Mouse (Mus musculus) heart, adult 9 months (tissue): ENCODE data around the gene Zfp68.
"Not testable (repeated sequence)": the region's sequence is repeated elsewhere in the genome, so short reads cannot be mapped to it uniquely, and the experiment has no call there.

Experiments
- DNase-seq, 2 experiments: peaks; one replicate each; pipeline ENCODE4 v3.0.0; 2022; ENCODE audit warnings: low spot score in 2 of 2

The Zfp68 gene

DNA sequence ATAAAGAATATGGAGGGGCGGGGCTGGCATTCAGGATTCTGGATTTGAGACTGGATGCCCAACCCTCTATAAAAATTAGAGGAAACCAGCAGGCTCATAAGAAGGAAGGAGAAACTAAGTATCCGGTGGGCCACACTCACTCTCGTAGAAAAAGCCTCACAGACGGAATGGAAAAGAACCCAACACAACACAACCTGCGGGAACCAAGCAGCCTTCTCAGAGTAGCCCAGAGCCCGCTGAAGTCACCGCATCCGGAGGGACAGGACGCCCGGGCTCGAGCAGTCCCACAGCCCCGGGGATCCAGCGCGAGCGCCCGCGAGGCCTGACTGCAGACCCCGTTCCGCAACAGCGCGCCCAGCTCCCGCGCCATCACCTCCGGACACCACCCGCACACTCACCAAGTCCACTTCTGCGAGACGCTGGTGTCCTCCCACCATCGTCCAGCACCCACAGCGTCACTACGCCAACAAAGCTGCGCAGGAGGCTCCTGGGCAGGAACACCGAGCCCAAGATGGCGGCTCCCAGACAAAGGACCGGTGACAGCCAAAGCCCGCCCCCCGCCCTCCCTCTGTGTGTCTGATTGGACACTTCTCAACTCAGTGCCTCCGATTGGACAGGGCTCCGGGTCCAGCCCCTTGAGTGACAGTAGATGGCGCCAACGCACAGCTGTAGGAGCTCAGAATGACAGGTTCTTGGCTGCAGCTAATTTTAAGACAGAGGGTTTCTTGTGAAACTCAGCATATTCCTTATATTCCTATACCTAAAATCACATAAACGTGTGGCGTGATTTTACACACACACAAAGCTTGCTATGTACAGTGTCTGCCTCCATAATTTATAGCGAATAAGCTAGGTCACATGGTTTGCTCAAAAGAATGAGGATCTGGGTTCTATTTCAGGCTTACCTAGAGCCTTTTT lies at the start of gene Zfp68:
Zfp68 (minus strand) TSS at position 551 of the 918 bp plus-strand sequence.
- DNase-seq: peak; percentile 94 to 95

DNA sequence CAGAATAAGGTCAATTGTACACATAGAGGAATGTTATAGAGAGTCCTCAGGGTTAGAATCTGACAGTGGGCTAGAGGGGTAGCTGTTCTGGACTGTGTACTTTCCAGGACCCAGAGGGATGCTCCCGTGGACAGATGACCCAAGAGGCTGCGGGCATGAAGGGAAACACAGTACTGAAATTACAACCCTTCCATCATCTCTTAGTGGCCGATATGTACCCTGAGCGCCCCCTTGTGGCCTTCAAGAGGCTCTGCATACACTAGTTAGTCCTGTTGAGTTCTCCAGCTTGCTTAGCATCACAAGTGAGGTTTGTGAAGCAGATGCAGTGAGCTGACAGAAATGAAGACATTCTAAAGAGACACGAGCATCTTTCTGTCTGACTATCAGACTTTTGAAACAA lies 39.4 kb upstream of the Zfp68 start:
- peak in 1 of 2 experiments; percentile 11 for DNase-seq

DNA sequence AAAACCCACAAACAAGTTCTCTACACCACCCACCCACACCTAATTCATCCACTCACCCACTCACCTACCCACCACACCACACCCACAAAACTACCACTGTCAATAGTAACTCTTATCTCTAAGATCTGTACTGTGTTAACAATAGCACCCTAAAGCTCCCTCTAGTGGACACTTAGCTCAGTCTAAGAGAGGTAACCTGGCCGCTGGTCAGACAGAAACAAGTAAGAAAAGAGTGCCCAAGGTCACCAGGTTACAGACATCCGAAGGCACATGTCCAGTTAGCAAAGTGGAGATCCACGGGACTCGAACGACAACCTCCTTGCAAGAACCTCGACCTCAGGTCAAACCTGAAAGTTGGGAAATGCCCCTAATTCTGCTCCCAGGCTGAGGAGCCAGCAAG lies 38.3 kb upstream of the Zfp68 start:
- DNase-seq: peak; percentile 10 to 28

- no peak for DNase-seq
These were observed 37.8 kb upstream of the Zfp68 start for GRCm38 (mm10) chr5:138657407-138657806.

GRCm38 (mm10) chr5:138656477-138657156 lies 37.1 kb upstream of the Zfp68 start:
- DNase-seq: peak in 1 of 2 experiments; percentile 6

- DNase-seq: no peak
These were observed 33.4 kb upstream of the Zfp68 start for GRCm38 (mm10) chr5:138652911-138653310.

GRCm38 (mm10) chr5:138641761-138642160 lies 22.2 kb upstream of the Zfp68 start:
- DNase-seq: no peak

DNA sequence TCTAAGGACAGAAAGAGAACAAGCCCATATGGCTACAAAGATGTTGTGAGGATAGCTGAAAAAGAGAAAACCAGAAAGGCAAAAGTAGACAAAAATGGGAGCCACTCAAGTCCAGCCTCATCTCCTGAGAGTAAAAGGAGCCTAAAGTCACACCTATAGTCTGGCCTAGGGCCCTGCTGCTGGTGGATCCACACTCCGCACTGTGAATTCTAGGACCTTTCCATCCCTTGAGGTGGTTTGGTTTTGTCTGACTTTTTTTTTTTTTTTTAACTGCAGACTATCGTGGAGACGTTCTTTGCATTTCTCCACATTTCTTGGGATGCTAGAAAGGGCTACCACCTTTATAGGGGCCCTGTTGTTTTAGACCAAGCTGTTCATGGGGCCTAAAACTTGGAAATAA lies 21.5 kb upstream of the Zfp68 start:
- DNase-seq: no peak

DNA sequence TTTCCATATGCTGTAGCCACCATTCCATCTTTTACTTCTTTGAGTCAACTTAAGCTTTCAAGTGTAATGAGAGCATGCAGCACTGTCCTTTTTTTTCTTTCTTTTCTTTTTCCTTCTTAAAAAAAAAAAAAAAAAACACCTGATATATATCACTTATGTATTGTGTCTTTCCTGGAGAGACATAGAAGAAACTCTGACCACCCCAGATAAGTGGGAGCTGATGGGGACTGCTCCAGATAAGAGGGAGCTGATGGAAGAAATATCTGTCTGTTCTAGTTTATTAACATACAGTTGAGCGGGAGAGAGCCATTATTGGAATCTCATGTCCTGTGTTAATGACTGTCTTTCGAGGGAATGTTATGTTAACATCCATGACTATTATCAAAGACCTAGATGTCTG lies 16.9 kb upstream of the Zfp68 start:
- no peak for DNase-seq

GRCm38 (mm10) chr5:138623478-138623875 lies 3.9 kb upstream of the Zfp68 start:
- no peak for DNase-seq

DNA sequence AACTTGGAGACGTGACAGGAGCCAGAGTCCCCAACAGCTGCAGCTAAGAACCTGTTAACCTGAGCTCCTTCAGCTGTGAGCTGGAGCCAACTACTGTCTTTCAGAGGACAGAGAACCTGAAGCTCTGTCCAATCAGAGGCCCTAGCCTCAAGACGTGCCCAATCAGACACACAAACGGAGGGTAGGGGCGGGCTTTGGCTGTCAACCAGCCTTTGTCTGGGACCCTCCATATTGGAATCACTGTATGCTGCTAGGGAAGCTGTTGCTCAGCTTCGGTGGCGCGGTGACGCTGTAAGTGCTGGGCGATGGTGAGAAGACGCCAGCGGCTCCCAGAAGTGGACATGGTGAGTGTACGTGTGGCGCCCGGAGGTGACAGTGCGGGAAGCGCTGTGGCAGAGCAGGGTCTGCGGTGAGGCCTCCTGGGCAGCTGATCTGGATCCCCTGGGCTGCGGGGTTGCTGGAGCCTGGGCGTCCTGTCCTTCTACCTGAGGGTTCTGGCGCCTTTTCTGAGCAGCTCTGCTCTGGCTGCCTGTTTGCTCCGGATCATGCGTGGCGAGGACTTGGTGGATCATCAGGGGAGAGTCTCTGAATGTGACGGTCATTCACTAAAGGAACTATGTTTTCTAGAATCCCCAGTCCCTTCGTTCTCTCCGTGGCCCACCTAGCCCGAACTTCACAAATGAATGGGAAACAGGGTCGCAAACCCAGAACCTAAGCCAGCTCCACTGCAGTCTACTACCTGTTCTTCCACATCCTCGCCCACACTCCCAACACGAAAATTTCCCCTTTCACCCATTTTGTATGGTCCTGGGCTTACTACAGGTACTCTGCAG lies 3.3 kb upstream of the Zfp68 start, which contains the start of gene A430033K04Rik:
A430033K04Rik (plus strand) TSS at position 215 of the 833 bp plus-strand sequence.
- DNase-seq: peak; percentile 96

DNA sequence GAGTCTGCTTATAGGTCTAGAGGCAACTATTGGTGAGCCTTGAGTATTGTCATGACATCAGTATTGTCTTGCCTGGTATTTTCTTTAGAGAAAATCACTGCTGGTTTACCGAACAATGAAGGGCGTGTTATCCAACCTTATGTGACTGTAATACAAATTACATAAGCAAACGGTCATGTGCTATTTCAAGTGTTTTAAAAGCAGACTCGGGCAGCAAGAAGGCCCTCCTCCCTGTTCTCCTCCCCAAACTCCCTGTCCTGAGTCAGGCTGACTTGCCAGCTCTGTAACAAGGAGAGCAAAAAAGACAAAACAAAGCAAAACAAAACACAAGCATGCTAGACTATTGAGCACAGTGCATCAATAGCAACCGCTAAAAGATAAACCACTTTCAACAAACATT lies 1.3 kb upstream of the Zfp68 start:
- peak in 1 of 2 experiments; percentile 13 for DNase-seq

DNA sequence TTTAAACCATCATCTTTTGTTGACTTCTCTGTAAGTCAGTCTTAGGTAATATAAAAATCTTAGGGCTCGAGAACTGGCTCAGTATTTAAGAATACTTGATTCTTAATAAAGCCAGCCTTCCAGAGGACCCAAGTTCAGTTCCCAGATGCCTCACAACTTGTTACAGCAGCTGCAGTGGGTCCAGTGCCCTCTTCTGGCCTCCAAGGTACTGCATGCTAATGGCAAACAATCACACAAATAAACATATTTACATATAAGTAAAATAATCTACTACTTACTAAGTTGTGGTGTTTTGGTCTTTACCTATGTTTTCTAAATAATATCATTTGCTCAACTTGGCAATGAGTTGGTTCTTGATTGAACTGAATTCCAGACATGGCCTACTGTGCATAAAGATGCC lies 1.2 kb downstream of the Zfp68 start:
- no peak for DNase-seq

DNA sequence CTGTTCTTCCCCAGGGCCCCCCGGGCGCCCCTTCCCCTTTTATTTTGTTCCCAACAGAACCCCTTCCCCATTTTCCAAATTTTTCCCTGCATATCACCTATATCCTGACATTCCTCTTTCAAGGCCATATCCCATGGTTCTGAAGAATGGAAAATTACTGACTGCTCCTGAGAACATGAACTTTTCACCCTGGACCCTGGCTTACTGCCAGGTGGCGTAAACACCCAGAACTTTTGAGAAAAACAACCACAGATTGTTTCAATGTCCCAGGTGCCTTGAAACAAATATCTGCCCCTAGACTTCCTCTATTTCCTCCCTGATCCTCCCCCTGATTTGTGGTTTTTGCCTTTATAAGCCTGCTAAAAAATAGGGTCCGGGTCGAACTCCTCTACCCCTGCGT lies 32.2 kb downstream of the Zfp68 start:
- DNase-seq: no peak

DNA sequence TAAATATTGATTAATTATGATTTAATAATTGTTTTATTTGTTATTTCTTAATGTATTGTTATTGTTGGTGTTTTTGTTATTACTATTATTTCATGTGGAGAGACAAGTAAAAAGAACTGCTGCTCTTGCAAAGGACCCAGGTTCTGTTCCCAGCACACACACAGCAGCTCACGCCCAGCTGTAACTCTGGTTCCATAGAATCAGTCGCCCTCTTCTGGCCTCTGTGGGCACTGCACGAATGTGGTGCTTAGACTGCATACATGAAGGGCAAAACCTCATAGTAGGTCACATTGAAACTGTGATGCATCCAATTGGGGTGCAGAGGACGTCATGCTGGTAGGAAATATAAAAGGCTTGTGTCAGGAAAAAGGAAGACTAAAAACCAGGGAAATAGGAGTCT lies 47.9 kb downstream of the Zfp68 start:
- DNase-seq: no peak

DNA sequence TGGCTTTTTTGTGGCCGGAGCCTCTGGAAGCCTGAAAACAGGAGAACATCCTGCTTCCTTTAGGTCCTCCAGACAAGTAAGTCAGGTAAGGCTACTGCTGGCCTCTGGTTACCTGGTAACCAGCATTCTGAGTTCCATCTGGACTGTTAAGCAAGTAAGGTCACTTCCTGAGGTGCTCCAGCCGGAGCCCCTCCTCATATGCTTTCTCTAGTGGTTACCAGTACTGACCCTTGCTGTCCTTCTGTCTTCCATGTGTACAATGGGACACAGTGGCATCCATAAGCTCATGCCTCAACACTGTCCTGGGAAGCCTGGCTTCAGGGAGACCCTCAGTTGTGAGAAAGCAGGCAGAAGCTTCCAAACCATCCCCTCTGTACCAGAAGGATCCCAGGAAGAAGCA lies 54.9 kb downstream of the Zfp68 start, which contains the start of gene 1700123K08Rik:
1700123K08Rik (minus strand) TSS at position 101 of the 400 bp plus-strand sequence.
- DNase-seq: not testable (repeated sequence)
